In genomic region chr3:136427427-136427826, GRCm38 (mm10) we compare ENCODE assay signal across 23 mouse cellular contexts.
DNase-seq lines count a peak whose midpoint lies in the region; ATAC-seq lines count a peak whose summit lies in the region.
"Had no signal": no experiment of that assay in that cellular context is flagged by ENCODE, and none has a peak within 500 bp of the region (broad histone marks: within the 10 kb centered on the region; RNA-seq: fewer than 3 reads in every experiment).

No protein-coding gene starts in this region.

- no peak overlapping the region for H3K27ac ChIP-seq in kidney, embryonic 16.5 days (ENCODE audit: low read length)
- H3K27ac ChIP-seq: embryonic facial prominence, embryonic 10.5 days; embryonic facial prominence, embryonic 13.5 days; forebrain, embryonic 12.5 days; hindbrain, embryonic 12.5 days; hindbrain, embryonic 15.5 days had no signal

- H3K9me3 ChIP-seq in kidney, embryonic 16.5 days (ENCODE audit: low read length): no peaks in the 10 kb centered on the region
- H3K9me3 ChIP-seq: embryonic facial prominence, embryonic 10.5 days; embryonic facial prominence, embryonic 13.5 days; forebrain, embryonic 12.5 days; hindbrain, embryonic 12.5 days; hindbrain, embryonic 15.5 days had no signal

- H3K4me3 ChIP-seq in kidney, embryonic 16.5 days (ENCODE audit: low read length): no peak overlapping the region
- H3K4me3 ChIP-seq: embryonic facial prominence, embryonic 10.5 days; embryonic facial prominence, embryonic 13.5 days; erythroblast, embryonic 14.5 days; forebrain, embryonic 12.5 days; hindbrain, embryonic 12.5 days; hindbrain, embryonic 15.5 days had no signal

- no peaks in the 10 kb centered on the region for H3K36me3 ChIP-seq in kidney, embryonic 16.5 days (ENCODE audit: insufficient read depth, low read length)
- H3K36me3 ChIP-seq: embryonic facial prominence, embryonic 10.5 days; embryonic facial prominence, embryonic 13.5 days; forebrain, embryonic 12.5 days; hindbrain, embryonic 12.5 days; hindbrain, embryonic 15.5 days had no signal

- no peak overlapping the region for H3K4me2 ChIP-seq in kidney, embryonic 16.5 days (replicated peaks; ENCODE audit: low read depth, low read length)
- H3K4me2 ChIP-seq: embryonic facial prominence, embryonic 13.5 days; forebrain, embryonic 12.5 days; hindbrain, embryonic 12.5 days; hindbrain, embryonic 15.5 days had no signal

- peak; percentile 77 for ATAC-seq in kidney, embryonic 16.5 days (ENCODE audit: low FRiP score, low TSS enrichment)
- ATAC-seq: CD4-positive, CD25-positive, alpha-beta regulatory T cell, adult 4 months; forebrain, embryonic 16.5 days had no signal

- peak; percentile 12 to 60 for DNase-seq in kidney, adult 8-10 months
- peak; percentile 60 for DNase-seq in kidney, adult 9 months
- peak; percentile 8 to 47 for DNase-seq in kidney, postnatal 36 days
- DNase-seq in retina, postnatal 1 day: no peak
- no peak for DNase-seq in adrenal gland, postnatal 4 days (ENCODE audit: low spot score in 2 of 2)
- no peak for DNase-seq in layer of hippocampus, adult 11-12 months (ENCODE audit: low spot score)
- DNase-seq: adrenal gland, adult 2 months; adrenal gland, postnatal 14 days; cerebellum, adult 11-12 months; cerebellum, adult 8-10 months; cerebellum, postnatal 10 days; cerebellum, postnatal 36 days; embryo, embryonic 11 days; gastrocnemius, postnatal 10 days had no signal

- WGBS in kidney, embryonic 16.5 days: 47% methylated on average over 2 of the region's 2 CpGs

- H3K9ac ChIP-seq in kidney, embryonic 16.5 days (replicated peaks; ENCODE audit: low read length): no peak overlapping the region
- H3K9ac ChIP-seq: embryonic facial prominence, embryonic 13.5 days; forebrain, embryonic 12.5 days; hindbrain, embryonic 12.5 days; hindbrain, embryonic 15.5 days had no signal

- no peaks in the 10 kb centered on the region; the same call in 1 of the 2 replicates for H3K4me1 ChIP-seq in kidney, embryonic 16.5 days (ENCODE audit: insufficient read depth, low read length)
- H3K4me1 ChIP-seq: embryonic facial prominence, embryonic 10.5 days; embryonic facial prominence, embryonic 13.5 days; forebrain, embryonic 12.5 days; hindbrain, embryonic 12.5 days; hindbrain, embryonic 15.5 days had no signal

- no peaks in the 10 kb centered on the region for H3K27me3 ChIP-seq in kidney, embryonic 16.5 days (ENCODE audit: insufficient read depth, low read length)
- H3K27me3 ChIP-seq: embryonic facial prominence, embryonic 13.5 days; forebrain, embryonic 12.5 days; hindbrain, embryonic 12.5 days; hindbrain, embryonic 15.5 days had no signal

Comparison
In these comparisons a context has a peak if more than half of its experiments do, and no peak if none do; other contexts are left out.
1. DNase-seq: peak in kidney, adult 8-10 months (2 of 2), kidney, adult 9 months (single experiment) and kidney, postnatal 36 days (2 of 2); none in retina, postnatal 1 day (single experiment), adrenal gland, postnatal 4 days (0 of 2) and layer of hippocampus, adult 11-12 months (single experiment).